Mouse (Mus musculus) heart, embryonic 16.5 days (tissue): ENCODE data around the gene Tpm1. TPM values are rescaled to one million over a fixed set of nuclear protein-coding genes. Genes with fewer than 3 reads are reported as not detected.

Experiments
- ATAC-seq: fragments of 200-750 bp; cut with Nextera tagmentation; replicated peaks from 2 replicates; pipeline ENCODE4 v1.8.0; 2017; ENCODE audit warnings: moderate number of reproducible peaks; ENCODE audit not compliant: insufficient read depth, low FRiP score; ENCODE audit errors: extremely low read depth
- H3K27ac ChIP-seq: fragments of 300-500 bp; sonication (generic); 2 replicates; pipeline ENCODE4 v1.5.1; 2014; ENCODE audit warnings: mild to moderate bottlenecking, low read length, control low read depth, moderate library complexity
- H3K27me3 ChIP-seq: fragments of 300-500 bp; sonication (generic); 2 replicates; pipeline ENCODE4 v1.6.1; 2014; ENCODE audit warnings: low read length, mixed read lengths; ENCODE audit not compliant: control insufficient read depth, insufficient read depth
- H3K36me3 ChIP-seq: fragments of 300-500 bp; sonication (generic); 2 replicates; pipeline ENCODE4 v1.6.1; 2014; ENCODE audit not compliant: control insufficient read depth, insufficient read depth
- H3K4me1 ChIP-seq: fragments of 300-500 bp; sonication (generic); 2 replicates; pipeline ENCODE4 v1.6.1; 2014; ENCODE audit warnings: low read length, mixed read lengths; ENCODE audit not compliant: control insufficient read depth, insufficient read depth
- H3K4me2 ChIP-seq: fragments of 300-500 bp; sonication (generic); 2 replicates; pipeline ENCODE4 v1.6.1; 2014; ENCODE audit warnings: low read depth, mild to moderate bottlenecking, control low read depth, low read length
- H3K4me3 ChIP-seq: fragments of 300-500 bp; sonication (generic); 2 replicates; pipeline ENCODE4 v1.5.1; 2014; ENCODE audit warnings: mild to moderate bottlenecking, control low read depth, low read length
- H3K9ac ChIP-seq: fragments of 300-500 bp; sonication (generic); 2 replicates; pipeline ENCODE4 v1.6.1; 2014; ENCODE audit warnings: low read length, control low read depth
- H3K9me3 ChIP-seq: fragments of 300-500 bp; sonication (generic); replicated peaks from 2 replicates; pipeline ENCODE4 v1.6.1; 2016; ENCODE audit warnings: low read length; ENCODE audit not compliant: control insufficient read depth
- WGBS: fragments of 180-500 bp; shearing (Covaris S2); extraction: QIAGEN DNeasy Blood & Tissue Kit; methylation state at CpG from one replicate; pipeline ENCODE4 v1.1.7; 2014; 5-methylcytosine and 5-hydroxymethylcytosine counted together
- polyA plus RNA-seq: library from polyadenylated mRNA; unstranded; fragments of >200 nt; fragmentation: Nextera tagmentation; extraction: Ambion mirVana; gene quantifications from 2 replicates; pipeline ENCODE4 v1.2.1, GENCODE M21; 2015

The Tpm1 gene
- polyA plus RNA-seq, 1 experiment from 2014 or later = 5,310 TPM

DNA sequence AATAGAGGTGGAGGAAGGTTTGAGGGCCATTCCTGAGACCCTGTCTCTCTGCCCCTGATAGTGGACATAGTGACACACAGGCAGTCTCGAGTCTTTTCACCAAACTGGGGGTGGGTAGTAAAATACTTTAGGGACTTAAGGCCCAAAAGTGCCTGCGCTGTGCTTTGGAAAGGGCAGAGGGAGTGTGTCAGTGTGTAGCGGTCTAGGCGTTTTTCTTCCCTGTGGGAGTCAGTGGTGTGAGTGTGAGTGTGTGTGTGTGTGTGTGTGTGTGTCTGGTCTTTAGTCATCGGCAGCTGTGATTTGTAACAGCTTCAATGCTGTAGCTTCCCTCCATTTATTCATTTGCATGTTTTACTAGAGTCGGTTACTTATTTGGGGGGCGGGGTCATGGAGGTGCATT lies 630 bp upstream of the Tpm1 start:
- Histone ChIP-seq H3K9ac (peak overlapping the region; percentile 95), H3K4me3 (peak overlapping the region; percentile 81), H3K36me3 (no peaks in the 10 kb centered on the region), H3K4me1 (peaks cover 1% of the 10 kb centered on the region), H3K27me3 (no peaks in the 10 kb centered on the region), H3K27ac (peak overlapping the region; percentile 96), H3K4me2 (peak overlapping the region; percentile 84), H3K9me3 (no peaks in the 10 kb centered on the region)
- peak; percentile 1; the same call in 1 of the 2 replicates for ATAC-seq
- 24% methylated on average over 7 of the region's 7 CpGs for WGBS

DNA sequence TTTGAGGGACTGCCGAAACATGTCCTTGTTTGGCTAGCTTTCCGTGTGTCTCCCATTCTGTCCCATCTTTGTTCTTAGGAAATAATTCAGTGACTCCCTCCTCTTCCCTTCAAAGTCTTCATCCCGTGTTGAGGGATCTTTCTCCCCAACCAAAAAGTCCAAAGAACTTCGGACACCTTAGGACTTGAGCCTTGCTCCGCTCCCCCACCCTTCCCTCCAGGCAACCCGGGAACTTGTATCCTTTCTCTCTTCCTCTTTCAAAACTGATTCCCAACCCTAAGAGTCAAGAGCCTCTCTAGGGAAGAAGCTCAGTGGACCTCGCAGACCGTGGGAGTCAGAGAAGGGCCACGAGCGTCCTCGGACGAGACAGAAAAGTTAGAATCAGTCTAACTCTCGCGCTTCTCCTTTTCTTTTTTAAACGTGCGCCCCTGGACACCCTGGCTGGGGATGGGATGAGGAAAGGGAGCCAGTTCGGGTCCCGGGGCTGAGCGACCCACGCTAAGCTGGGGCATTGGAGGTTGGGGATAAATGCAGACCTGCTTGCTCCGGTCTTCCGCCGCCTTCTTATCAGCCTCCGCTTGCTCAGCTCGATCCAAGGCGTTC lies 622 bp downstream of the Tpm1 start:
- peak; percentile 0; the same call in 1 of the 2 replicates for ATAC-seq
- no peaks in the 10 kb centered on the region for H3K27me3 ChIP-seq
- 0 out of 2 replicates have a peak, but pooled peaks cover 2% of the 10 kb centered on the region for H3K36me3 ChIP-seq
- peak overlapping the region; percentile 81 for H3K4me3 ChIP-seq
- peak overlapping the region; percentile 96 for H3K27ac ChIP-seq
- H3K4me1 ChIP-seq = peaks cover 2% of the 10 kb centered on the region; the same call in 1 of the 2 replicates
- H3K9ac ChIP-seq = peak overlapping the region; percentile 95
- H3K9me3 ChIP-seq = no peaks in the 10 kb centered on the region
- under 1% methylated on average over 26 of the region's 26 CpGs for WGBS
- peak overlapping the region; percentile 84 for H3K4me2 ChIP-seq

DNA sequence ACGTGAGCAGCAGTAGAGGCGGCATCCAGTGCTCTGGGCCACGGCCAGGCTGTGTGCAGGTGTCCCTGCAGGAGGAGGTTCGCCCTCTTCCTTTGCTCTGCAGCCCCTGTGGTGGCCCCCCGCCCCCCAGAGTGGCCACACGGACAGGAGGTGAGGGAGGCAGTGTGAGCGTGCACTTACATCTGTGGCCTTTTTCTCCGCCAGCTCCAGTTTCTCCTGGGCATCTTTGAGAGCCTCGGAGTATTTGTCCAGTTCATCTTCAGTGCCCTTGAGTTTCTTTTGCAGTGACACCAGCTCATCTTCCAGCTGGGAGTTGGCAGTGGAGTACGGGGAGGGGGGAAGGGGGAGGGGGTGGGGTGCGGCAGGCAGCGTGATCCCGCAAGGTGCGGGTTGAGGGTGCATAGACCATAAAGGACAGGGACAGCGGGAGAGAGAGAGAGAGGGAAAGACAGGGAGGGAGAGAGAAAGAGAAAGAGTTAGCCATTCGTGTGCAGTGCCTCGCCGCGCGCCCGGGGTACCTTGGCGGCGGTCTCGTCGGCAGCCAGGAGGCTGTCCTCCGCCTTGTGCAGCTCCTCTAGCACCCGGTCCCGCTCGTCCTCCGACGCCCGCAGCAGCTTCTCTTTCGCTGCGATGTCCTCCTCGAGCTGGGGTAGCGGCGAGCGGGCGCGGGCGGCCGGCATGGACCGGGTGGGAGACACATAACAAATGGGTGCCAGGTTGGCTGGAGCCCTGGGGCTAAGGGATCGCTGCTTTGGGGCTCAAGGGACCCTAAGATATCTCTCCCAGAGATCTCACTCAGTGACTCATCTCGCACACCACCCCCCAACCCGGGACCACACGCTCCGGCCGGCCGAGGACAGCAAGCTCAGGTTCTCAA lies 1.4 kb downstream of the Tpm1 start:
- H3K4me1 ChIP-seq = peaks cover 2% of the 10 kb centered on the region; the same call in 1 of the 2 replicates
- peak overlapping the region; percentile 84 for H3K4me2 ChIP-seq
- H3K36me3 ChIP-seq = 0 out of 2 replicates have a peak, but pooled peaks cover 2% of the 10 kb centered on the region
- H3K9ac ChIP-seq = peak overlapping the region; percentile 95
- H3K9me3 ChIP-seq = no peaks in the 10 kb centered on the region
- peak overlapping the region; percentile 96 for H3K27ac ChIP-seq
- 2% methylated on average over 50 of the region's 50 CpGs for WGBS
- H3K27me3 ChIP-seq = no peaks in the 10 kb centered on the region
- no peak for ATAC-seq
- peak overlapping the region; percentile 81 for H3K4me3 ChIP-seq

DNA sequence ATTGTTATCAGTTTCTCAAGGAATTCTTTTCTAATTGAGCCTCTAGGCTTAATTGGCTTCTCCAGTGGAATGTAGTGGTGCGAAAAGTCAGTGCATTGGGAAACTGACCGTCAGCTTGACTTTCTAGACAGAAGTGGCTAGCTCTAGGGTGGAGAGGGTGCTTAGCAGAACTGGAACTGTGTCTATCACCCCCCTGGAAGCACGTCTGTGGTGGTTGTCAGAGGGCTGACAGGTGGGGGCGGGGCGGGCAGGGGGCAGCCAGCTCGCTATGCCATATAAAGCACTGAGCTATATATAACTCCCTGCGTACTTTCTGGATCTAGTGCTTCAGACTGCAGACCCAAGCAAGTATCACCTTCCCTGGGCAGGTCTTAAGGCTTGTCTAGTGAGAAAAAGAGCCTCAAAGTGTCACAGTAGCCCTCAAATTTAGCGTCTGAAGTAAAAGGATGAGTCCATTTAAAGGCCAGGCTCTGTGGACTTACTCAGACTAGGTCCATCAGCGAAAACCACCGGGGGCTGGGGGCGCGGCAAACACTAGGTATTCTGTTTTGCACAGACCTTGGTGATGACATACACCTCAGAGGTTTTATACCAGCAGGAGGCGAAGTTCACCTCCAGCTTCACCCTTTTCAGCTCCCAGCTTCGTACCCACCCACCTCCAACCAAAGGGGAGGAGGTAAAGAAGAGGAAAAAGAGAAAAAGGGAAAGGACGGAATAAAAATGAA lies 2.2 kb downstream of the Tpm1 start:
- Histone ChIP-seq H3K27me3 (no peaks in the 10 kb centered on the region), H3K9ac (peak overlapping the region; percentile 95), H3K4me1 (peaks cover 7% of the 10 kb centered on the region), H3K9me3 (no peaks in the 10 kb centered on the region), H3K36me3 (0 out of 2 replicates have a peak, but pooled peaks cover 2% of the 10 kb centered on the region), H3K4me2 (peak overlapping the region; percentile 84), H3K4me3 (peak overlapping the region; percentile 81), H3K27ac (peak overlapping the region; percentile 96)
- WGBS = 4% methylated on average over 15 of the region's 15 CpGs
- peak; percentile 37 for ATAC-seq

DNA sequence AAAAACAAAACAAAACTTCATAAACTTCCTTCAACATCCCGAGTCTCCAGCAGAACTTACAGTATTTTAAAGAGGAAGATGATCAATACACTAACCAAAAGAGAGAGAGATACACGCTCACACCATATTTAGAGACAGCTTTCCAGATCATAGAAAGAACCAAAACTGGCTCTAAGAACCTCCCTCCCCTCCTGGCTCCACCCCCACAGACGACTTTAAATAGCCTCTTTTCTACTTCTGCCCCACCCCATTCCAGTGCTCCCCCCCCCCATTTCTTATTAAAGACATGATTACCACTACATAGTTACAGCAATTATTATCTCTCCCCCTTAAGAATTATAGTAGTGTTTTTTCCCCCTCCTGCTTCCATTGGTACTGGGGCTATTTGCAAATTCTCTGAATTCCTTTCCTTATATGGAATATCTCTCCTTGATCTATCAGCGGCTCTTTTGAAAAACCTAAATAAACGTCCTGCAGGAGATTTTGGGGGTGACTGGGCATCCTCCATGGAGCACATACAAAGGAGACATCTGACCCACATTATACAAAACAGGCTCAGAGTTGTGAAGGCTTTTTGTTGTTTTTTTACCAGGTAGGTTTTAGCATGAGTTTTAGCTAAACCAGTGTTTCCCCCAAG lies 3.1 kb downstream of the Tpm1 start:
- peak overlapping the region; percentile 96 for H3K27ac ChIP-seq
- H3K9me3 ChIP-seq = no peaks in the 10 kb centered on the region
- peak overlapping the region; percentile 95 for H3K9ac ChIP-seq
- H3K4me1 ChIP-seq = peaks cover 16% of the 10 kb centered on the region
- peak overlapping the region; percentile 81 for H3K4me3 ChIP-seq
- H3K4me2 ChIP-seq = peak overlapping the region; percentile 84
- 8% methylated on average over 5 of the region's 5 CpGs for WGBS
- ATAC-seq = no peak
- 0 out of 2 replicates have a peak, but pooled peaks cover 2% of the 10 kb centered on the region for H3K36me3 ChIP-seq
- no peaks in the 10 kb centered on the region for H3K27me3 ChIP-seq

DNA sequence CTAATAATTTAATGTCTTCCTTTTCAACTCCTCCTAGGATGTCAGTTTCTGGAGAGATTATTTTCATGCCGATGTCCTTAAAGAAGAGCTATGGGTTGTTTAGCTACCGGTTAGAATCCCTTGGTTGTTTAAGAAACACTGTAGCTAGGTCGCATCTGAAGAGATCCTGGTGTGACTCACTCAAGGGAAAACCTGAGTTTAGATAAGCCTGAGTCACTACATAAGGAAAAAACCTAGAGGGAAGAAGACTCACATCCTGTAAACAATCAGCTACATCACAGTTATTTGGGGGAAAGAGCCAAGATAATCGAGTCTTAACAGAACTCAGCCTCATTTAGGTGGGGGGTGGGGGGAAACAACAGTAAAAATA lies 3.9 kb downstream of the Tpm1 start:
- Histone ChIP-seq H3K27me3 (no peaks in the 10 kb centered on the region), H3K4me1 (peaks cover 24% of the 10 kb centered on the region), H3K9ac (peak overlapping the region; percentile 92), H3K36me3 (peaks cover 3% of the 10 kb centered on the region; the same call in 1 of the 2 replicates), H3K4me3 (peak overlapping the region; percentile 81), H3K9me3 (no peaks in the 10 kb centered on the region), H3K4me2 (peak overlapping the region; percentile 84), H3K27ac (peak overlapping the region; percentile 96)
- ATAC-seq = no peak
- WGBS = 9% methylated on average over 4 of the region's 4 CpGs

DNA sequence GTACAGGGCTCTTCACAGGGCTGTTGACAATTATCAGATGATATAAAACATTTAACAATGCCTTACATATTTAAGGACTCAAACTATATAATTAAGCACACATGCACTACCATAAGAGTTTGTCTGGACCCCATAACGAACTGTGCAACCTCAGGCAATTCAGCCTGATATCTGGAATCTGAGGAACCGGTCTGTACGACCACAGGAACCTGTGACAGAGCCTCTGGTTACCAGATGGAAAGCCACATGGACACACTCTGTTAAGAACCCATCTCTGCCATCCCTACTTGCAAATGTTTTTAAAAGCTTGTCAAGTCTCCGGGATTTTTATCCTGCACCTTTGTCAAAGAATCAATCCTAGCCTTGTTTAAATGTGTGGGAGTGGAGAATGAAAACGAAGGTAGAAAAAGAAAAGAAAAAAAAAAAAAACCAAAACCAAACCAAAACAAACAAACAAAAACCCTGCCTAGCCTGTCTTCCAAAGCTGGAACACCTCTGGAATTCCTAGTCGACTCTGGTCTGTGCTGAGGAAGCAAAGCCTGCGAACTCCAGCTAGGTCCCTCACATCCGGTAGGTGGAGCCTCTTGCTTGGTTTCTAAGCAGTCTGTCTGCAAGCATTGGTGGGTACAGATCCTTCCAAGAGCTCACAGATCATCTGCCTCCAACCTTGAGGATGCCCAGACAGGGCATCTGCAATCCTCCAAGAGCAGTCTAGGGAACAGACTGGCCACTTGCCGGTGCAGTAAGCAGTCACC lies 4.5 kb downstream of the Tpm1 start:
- peaks cover 29% of the 10 kb centered on the region for H3K4me1 ChIP-seq
- peak overlapping the region; percentile 92 for H3K9ac ChIP-seq
- peaks cover 8% of the 10 kb centered on the region for H3K36me3 ChIP-seq
- H3K9me3 ChIP-seq = no peaks in the 10 kb centered on the region
- peak overlapping the region; percentile 84 for H3K4me2 ChIP-seq
- H3K27ac ChIP-seq = peak overlapping the region; percentile 96
- no peaks in the 10 kb centered on the region for H3K27me3 ChIP-seq
- no peak for ATAC-seq
- H3K4me3 ChIP-seq = peak overlapping the region; percentile 81
- 18% methylated on average over 9 of the region's 9 CpGs for WGBS
